Mouse (Mus musculus): ENCODE measurements around the gene Ttc26. TPM values are rescaled to one million over a fixed set of nuclear protein-coding genes. Genes with fewer than 3 reads are reported as not detected.
"Not testable (repeated sequence)": the region's sequence is repeated elsewhere in the genome, so short reads cannot be mapped to it uniquely, and the experiment has no call there.

Gene Ttc26
- polyA plus RNA-seq, 1 experiment from 2014 or later: 9.0 TPM

GRCm38 (mm10) chr6:38358253-38359027 is 22.8 kb upstream of the Ttc26 start:
- ATAC-seq (ENCODE audit: low FRiP score, low read depth): no peak
- Histone ChIP-seq H3K36me3 (no peaks in the 10 kb centered on the region), H3K9me3 (no peaks in the 10 kb centered on the region), H3K4me2 (replicated peaks) (no peak overlapping the region), H3K27me3 (peaks cover 49% of the 10 kb centered on the region), H3K4me1 (peaks cover 8% of the 10 kb centered on the region; the same call in 1 of the 2 replicates), H3K9ac (no peak overlapping the region), H3K27ac (no peak overlapping the region), H3K4me3 (no peak overlapping the region)
- WGBS: 70% methylated on average over 8 of the region's 8 CpGs

DNA sequence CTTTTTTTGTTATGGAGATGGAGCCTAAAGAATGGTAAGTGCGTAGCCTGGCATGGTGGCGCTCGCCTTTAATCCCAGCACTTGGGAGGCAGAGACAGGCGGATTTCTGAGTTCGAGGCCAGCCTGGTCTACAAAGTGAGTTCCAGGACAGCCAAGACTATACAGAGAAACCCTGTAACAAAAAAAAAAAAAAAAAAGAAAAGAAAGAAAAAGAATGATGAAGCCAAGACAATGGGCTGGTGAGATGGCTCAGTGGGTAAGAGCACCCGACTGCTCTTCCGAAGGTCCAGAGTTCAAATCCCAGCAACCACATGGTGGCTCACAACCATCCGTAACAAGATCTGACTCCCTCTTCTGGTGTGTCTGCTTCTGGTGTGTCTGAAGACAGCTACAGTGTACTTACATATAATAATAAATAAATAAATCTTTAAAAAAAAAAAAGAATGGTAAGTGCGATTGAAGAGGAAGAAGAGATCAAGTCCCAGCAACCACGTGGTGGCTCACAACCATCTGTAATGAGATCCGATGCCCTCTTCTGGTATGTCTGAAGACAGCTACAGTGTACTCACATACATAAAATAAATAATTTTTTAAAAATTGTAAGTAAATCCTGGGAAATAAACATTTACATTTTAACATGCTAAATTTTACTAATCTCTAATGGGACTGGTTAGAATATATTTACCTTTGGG is 22.1 kb upstream of the Ttc26 start:
- not testable (repeated sequence) for H3K4me2 ChIP-seq (replicated peaks); ATAC-seq (ENCODE audit: low FRiP score, low read depth); H3K9ac ChIP-seq; H3K9me3 ChIP-seq; H3K27ac ChIP-seq; H3K4me1 ChIP-seq; H3K4me3 ChIP-seq; H3K36me3 ChIP-seq
- H3K27me3 ChIP-seq: peaks cover 42% of the 10 kb centered on the region
- WGBS: 88% methylated on average over 11 of the region's 11 CpGs

GRCm38 (mm10) chr6:38359736-38360499 is 21.4 kb upstream of the Ttc26 start:
- H3K27ac ChIP-seq: no peak overlapping the region
- H3K9ac ChIP-seq: no peak overlapping the region
- H3K27me3 ChIP-seq: peaks cover 34% of the 10 kb centered on the region
- no peaks in the 10 kb centered on the region for H3K9me3 ChIP-seq
- no peak for ATAC-seq (ENCODE audit: low FRiP score, low read depth)
- no peaks in the 10 kb centered on the region for H3K36me3 ChIP-seq
- H3K4me3 ChIP-seq: no peak overlapping the region
- H3K4me2 ChIP-seq (replicated peaks): no peak overlapping the region
- H3K4me1 ChIP-seq: no peaks in the 10 kb centered on the region
- 84% methylated on average over 12 of the region's 12 CpGs for WGBS

DNA sequence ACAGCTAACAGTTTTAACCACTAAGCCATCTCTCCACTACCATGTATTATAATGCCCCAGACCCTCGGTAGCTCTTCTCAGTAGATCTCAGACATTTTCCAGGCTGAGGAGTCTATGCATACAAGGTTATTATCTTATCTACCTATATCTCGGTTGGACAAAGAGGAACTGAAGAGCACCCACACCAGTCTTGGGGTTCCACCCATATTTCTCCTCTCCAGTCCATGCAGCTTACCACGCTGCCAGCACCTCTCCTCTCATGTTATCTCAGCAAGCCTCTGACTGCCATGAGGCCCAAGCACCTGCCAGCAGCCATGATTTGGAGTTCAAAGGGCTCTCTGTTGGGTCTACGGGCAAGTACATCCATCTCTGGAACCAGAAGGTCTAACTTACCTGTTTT is 20.2 kb upstream of the Ttc26 start:
- no peak overlapping the region for H3K4me3 ChIP-seq
- H3K9me3 ChIP-seq: no peaks in the 10 kb centered on the region
- H3K4me2 ChIP-seq (replicated peaks): no peak overlapping the region
- H3K27ac ChIP-seq: no peak overlapping the region
- peaks cover 24% of the 10 kb centered on the region for H3K27me3 ChIP-seq
- no peak for ATAC-seq (ENCODE audit: low FRiP score, low read depth)
- no peak overlapping the region for H3K9ac ChIP-seq
- no peaks in the 10 kb centered on the region for H3K36me3 ChIP-seq
- H3K4me1 ChIP-seq: no peaks in the 10 kb centered on the region
- 80% methylated on average over 4 of the region's 4 CpGs for WGBS

DNA sequence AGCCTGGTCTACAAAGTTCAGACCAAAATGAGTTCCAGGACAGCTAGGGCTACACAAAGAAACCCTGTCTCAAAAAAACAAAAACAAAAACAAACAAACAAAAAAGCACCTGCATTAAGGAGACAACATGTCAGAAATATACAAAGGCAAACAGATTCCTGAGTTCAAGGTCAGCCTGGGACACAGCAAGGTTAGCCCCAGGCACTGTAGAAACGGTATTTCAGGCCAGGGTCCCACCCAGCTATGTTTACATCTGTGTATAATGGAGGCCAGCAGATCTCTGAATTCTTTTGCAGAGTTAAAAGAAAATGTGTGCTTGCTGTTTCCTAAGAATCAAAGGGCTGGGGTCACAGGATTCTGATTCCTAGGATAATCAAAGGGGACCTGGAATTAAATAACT is 19.3 kb upstream of the Ttc26 start:
- WGBS: 52% methylated on average over 1 of the region's 1 CpGs

GRCm38 (mm10) chr6:38363370-38363769 is 17.9 kb upstream of the Ttc26 start:
- Histone ChIP-seq H3K4me3 (no peak overlapping the region), H3K4me2 (replicated peaks) (no peak overlapping the region), H3K4me1 (no peaks in the 10 kb centered on the region), H3K27me3 (peaks cover under 1% of the 10 kb centered on the region; the same call in 1 of the 2 replicates), H3K36me3 (no peaks in the 10 kb centered on the region), H3K9me3 (no peaks in the 10 kb centered on the region), H3K9ac (no peak overlapping the region), H3K27ac (no peak overlapping the region)
- 41% methylated on average over 4 of the region's 4 CpGs for WGBS
- no peak for ATAC-seq (ENCODE audit: low FRiP score, low read depth)

More for the DNA sequence above, 19.3 kb upstream of the Ttc26 start:
- no peak overlapping the region for H3K27ac ChIP-seq
- ATAC-seq (ENCODE audit: low FRiP score, low read depth): no peak
- H3K4me1 ChIP-seq: no peaks in the 10 kb centered on the region
- H3K9me3 ChIP-seq: no peaks in the 10 kb centered on the region
- no peak overlapping the region for H3K9ac ChIP-seq
- peaks cover 15% of the 10 kb centered on the region for H3K27me3 ChIP-seq
- no peaks in the 10 kb centered on the region for H3K36me3 ChIP-seq
- no peak overlapping the region for H3K4me3 ChIP-seq
- H3K4me2 ChIP-seq (replicated peaks): no peak overlapping the region

DNA sequence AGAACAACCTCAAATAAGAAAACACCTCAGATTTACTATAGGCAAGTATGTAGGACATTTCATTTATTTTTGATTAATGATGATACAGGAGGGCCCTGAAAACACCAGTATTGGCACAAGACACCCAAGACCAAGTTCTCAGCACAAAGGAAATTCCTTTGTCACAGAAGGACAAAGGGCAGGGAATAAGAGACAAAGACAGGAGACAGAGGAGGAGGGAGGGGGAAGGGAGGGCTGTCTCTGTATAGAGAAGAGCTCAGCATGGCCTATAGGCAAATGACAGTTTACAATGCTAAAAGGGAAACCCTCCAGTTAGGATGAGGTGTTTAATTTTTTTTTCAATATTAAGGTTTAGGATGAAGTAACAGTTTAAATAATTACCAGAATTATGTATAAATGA is 17.1 kb upstream of the Ttc26 start:
- no peaks in the 10 kb centered on the region for H3K36me3 ChIP-seq
- H3K9me3 ChIP-seq: no peaks in the 10 kb centered on the region
- no peak overlapping the region for H3K4me3 ChIP-seq
- no peak for ATAC-seq (ENCODE audit: low FRiP score, low read depth)
- no peak overlapping the region for H3K9ac ChIP-seq
- no peak overlapping the region for H3K27ac ChIP-seq
- H3K4me2 ChIP-seq (replicated peaks): no peak overlapping the region
- no peaks in the 10 kb centered on the region for H3K4me1 ChIP-seq
- no peaks in the 10 kb centered on the region for H3K27me3 ChIP-seq

GRCm38 (mm10) chr6:38369945-38370344 is 11.3 kb upstream of the Ttc26 start:
- no peak for ATAC-seq (ENCODE audit: low FRiP score, low read depth)

GRCm38 (mm10) chr6:38374271-38374670 is 7.0 kb upstream of the Ttc26 start:
- Histone ChIP-seq H3K4me2 (replicated peaks) (no peak overlapping the region), H3K9ac (no peak overlapping the region), H3K27ac (no peak overlapping the region), H3K4me1 (no peaks in the 10 kb centered on the region), H3K9me3 (peaks cover 13% of the 10 kb centered on the region), H3K36me3 (no peaks in the 10 kb centered on the region), H3K4me3 (no peak overlapping the region), H3K27me3 (no peaks in the 10 kb centered on the region)
- ATAC-seq (ENCODE audit: low FRiP score, low read depth): no peak
- 56% methylated on average over 1 of the region's 1 CpGs for WGBS

More at GRCm38 (mm10) chr6:38369945-38370344, 11.3 kb upstream of the Ttc26 start:
- no peak overlapping the region for H3K4me2 ChIP-seq (replicated peaks)
- H3K27ac ChIP-seq: no peak overlapping the region
- no peaks in the 10 kb centered on the region for H3K4me1 ChIP-seq
- H3K36me3 ChIP-seq: no peaks in the 10 kb centered on the region
- H3K9me3 ChIP-seq: peaks cover 13% of the 10 kb centered on the region
- H3K27me3 ChIP-seq: no peaks in the 10 kb centered on the region
- no peak overlapping the region for H3K9ac ChIP-seq
- H3K4me3 ChIP-seq: no peak overlapping the region
- 77% methylated on average over 3 of the region's 3 CpGs for WGBS

DNA sequence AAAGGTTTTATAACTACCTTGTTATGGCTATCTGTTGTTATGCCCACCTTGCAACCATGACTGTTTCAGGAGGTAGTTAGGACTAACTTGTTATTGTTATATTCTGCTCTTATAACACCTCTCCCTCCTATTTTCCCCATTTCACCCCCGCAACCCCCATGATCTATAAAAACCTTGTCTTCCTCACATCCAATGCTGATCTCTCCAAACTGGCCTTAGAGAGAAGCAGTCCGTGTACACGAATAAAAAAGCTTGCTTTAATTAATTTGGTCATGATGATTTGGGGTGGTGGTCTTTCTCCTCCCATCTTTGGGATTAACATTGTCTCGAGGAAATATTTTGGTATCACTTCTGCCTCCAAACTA is 523 bp upstream of the Ttc26 start:
- Histone ChIP-seq H3K9ac (peak overlapping the region; percentile 73), H3K4me3 (peak overlapping the region; percentile 66), H3K36me3 (peaks cover 11% of the 10 kb centered on the region), H3K9me3 (no peaks in the 10 kb centered on the region), H3K27ac (no peak overlapping the region), H3K27me3 (no peaks in the 10 kb centered on the region), H3K4me2 (replicated peaks) (peak overlapping the region; percentile 78), H3K4me1 (peaks cover 6% of the 10 kb centered on the region; the same call in 1 of the 2 replicates)
- 4% methylated on average over 4 of the region's 4 CpGs for WGBS
- 0 out of 2 replicates have a peak, but pooled peaks have one; percentile 8 for ATAC-seq (ENCODE audit: low FRiP score, low read depth)

DNA sequence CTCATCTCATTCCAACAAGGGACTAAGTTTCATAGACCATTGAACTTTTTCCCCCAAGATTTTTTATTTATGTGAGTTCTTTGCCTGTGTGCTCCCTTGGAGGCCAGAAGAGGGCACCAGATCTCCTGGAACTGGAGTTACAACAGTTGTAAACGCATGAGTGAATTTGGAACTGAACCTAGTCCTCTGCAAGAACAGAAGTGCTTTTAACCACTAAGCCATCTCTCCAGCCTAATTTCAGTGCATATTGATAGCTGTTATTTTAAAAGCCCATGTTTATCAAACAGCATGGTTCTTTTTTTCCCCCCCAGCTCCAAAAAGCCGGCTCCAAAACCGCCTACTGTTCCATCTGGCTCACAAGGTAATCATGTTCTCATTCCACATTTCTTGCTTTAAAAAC is 8.4 kb downstream of the Ttc26 start:
- Histone ChIP-seq H3K36me3 (peaks cover 42% of the 10 kb centered on the region), H3K4me3 (no peak overlapping the region), H3K9ac (no peak overlapping the region), H3K9me3 (no peaks in the 10 kb centered on the region), H3K4me2 (replicated peaks) (no peak overlapping the region), H3K27ac (no peak overlapping the region), H3K4me1 (no peaks in the 10 kb centered on the region), H3K27me3 (no peaks in the 10 kb centered on the region)
- no peak for ATAC-seq (ENCODE audit: low FRiP score, low read depth)
- 82% methylated on average over 3 of the region's 3 CpGs for WGBS

GRCm38 (mm10) chr6:38432457-38432856 is 51.2 kb downstream of the Ttc26 start:
- not testable (repeated sequence) for H3K27ac ChIP-seq; H3K9ac ChIP-seq; H3K27me3 ChIP-seq; H3K9me3 ChIP-seq; ATAC-seq (ENCODE audit: low FRiP score, low read depth); H3K36me3 ChIP-seq
- Histone ChIP-seq H3K4me3 (peak overlapping the region; percentile 97), H3K4me1 (peaks cover 11% of the 10 kb centered on the region), H3K4me2 (replicated peaks) (peak overlapping the region; percentile 68)
- 72% methylated on average over 5 of the region's 5 CpGs for WGBS
